Comparison of ENCODE assay signal across 8 mouse cellular contexts in the genomic region with DNA sequence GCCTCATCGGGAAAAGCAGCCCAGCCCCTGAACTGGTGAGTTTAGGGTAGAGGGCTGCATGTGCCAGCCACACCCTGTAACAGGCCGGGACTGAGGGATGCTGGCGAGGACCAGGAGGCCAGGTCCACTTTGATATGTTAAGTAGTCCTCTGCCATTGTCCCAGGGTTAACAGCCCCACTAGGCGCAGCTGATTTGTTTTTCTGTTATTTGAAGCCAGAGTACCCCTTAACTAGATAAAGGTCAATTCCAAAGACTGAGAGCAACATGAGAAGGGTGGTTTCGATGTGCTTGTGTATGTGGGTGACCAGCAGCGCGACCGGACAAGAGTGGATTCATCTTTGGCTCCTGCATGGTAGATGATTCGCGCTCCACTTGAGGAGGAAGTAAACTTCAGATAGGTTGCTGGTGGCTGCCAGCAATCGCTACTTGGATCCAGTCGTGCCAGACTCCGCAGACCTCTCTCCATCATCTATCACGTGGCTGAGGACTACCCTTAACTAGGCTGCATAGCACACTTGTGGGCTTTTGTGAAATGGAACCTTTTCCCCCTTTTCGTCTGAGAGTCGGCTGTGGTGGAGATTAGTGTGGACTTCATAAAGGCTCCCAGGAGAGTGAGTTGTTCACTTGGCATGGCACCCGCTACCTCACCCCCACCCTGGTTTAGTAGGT. TPM values are rescaled to one million over a fixed set of nuclear protein-coding genes. Genes with fewer than 3 reads are reported as not detected.
DNase-seq lines count a peak whose midpoint lies in the region; ATAC-seq and TF ChIP-seq lines count a peak whose summit lies in the region.

No protein-coding gene starts in this region.

- no peaks in the 10 kb centered on the region for H3K9me3 ChIP-seq in embryonic facial prominence, embryonic 13.5 days
- no peaks in the 10 kb centered on the region for H3K9me3 ChIP-seq in hindbrain, postnatal 0 days (ENCODE audit: low read length)
- no peaks in the 10 kb centered on the region for H3K9me3 ChIP-seq in neural tube, embryonic 12.5 days

- no peaks in the 10 kb centered on the region for H3K27me3 ChIP-seq in embryonic facial prominence, embryonic 13.5 days
- no peaks in the 10 kb centered on the region for H3K27me3 ChIP-seq in hindbrain, postnatal 0 days (ENCODE audit: insufficient read depth, low read length)
- H3K27me3 ChIP-seq in neural tube, embryonic 12.5 days (replicated peaks) = no peaks in the 10 kb centered on the region

- no peak for TF ChIP-seq CTCF in hindbrain, postnatal 0 days (IDR thresholded peaks at IDR 0.05; ENCODE audit: low read depth)

- peak overlapping the region; percentile 79 for H3K4me3 ChIP-seq in embryonic facial prominence, embryonic 13.5 days
- H3K4me3 ChIP-seq in hindbrain, postnatal 0 days (ENCODE audit: low read length) = peak overlapping the region; percentile 76
- peak overlapping the region; percentile 75; the same call in 1 of the 2 replicates for H3K4me3 ChIP-seq in neural tube, embryonic 12.5 days

- H3K36me3 ChIP-seq in embryonic facial prominence, embryonic 13.5 days = peaks cover 6% of the 10 kb centered on the region; the same call in 1 of the 2 replicates
- no peaks in the 10 kb centered on the region for H3K36me3 ChIP-seq in hindbrain, postnatal 0 days (ENCODE audit: insufficient read depth, low read length)
- H3K36me3 ChIP-seq in neural tube, embryonic 12.5 days = peaks cover 3% of the 10 kb centered on the region; the same call in 1 of the 2 replicates

- ATAC-seq in embryonic facial prominence, embryonic 13.5 days (ENCODE audit: insufficient number of reproducible peaks, insufficient read depth, low FRiP score, low TSS enrichment, low read depth) = no peak
- no peak; the same call in 1 of the 2 replicates for ATAC-seq in hindbrain, postnatal 0 days
- no peak for ATAC-seq in neural tube, embryonic 12.5 days (ENCODE audit: low FRiP score, low read depth)

- peak overlapping the region; percentile 58 for H3K9ac ChIP-seq in embryonic facial prominence, embryonic 13.5 days
- H3K9ac ChIP-seq in hindbrain, postnatal 0 days (replicated peaks; ENCODE audit: low read length) = peak overlapping the region; percentile 76
- H3K9ac ChIP-seq in neural tube, embryonic 12.5 days = peak overlapping the region; percentile 74; the same call in 1 of the 2 replicates

- 0 out of 2 replicates have a peak overlapping the region, but pooled peaks have one; percentile 51 for H3K27ac ChIP-seq in embryonic facial prominence, embryonic 13.5 days
- H3K27ac ChIP-seq in hindbrain, postnatal 0 days = peak overlapping the region; percentile 36; the same call in 1 of the 2 replicates
- H3K27ac ChIP-seq in neural tube, embryonic 12.5 days = no peak overlapping the region

- 64% methylated on average over 17 of the region's 17 CpGs for WGBS in embryonic facial prominence, embryonic 13.5 days
- 65% methylated on average over 17 of the region's 17 CpGs for WGBS in hindbrain, postnatal 0 days
- WGBS in neural tube, embryonic 12.5 days = 64% methylated on average over 17 of the region's 17 CpGs

- peaks cover 40% of the 10 kb centered on the region for H3K4me1 ChIP-seq in embryonic facial prominence, embryonic 13.5 days
- peaks cover 18% of the 10 kb centered on the region for H3K4me1 ChIP-seq in hindbrain, postnatal 0 days (ENCODE audit: insufficient read depth, low read length)
- H3K4me1 ChIP-seq in neural tube, embryonic 12.5 days = peaks cover 22% of the 10 kb centered on the region

- peak; percentile 16 for DNase-seq in layer of hippocampus, adult 11-12 months (ENCODE audit: low spot score)
- DNase-seq in layer of hippocampus, adult 18-20 months (ENCODE audit: low spot score in 2 of 2) = no peak
- DNase-seq in hindbrain, postnatal 0 days (ENCODE audit: low spot score) = no peak
- no peak for DNase-seq in frontal cortex, postnatal 25 days (ENCODE audit: low spot score in 2 of 2)
- DNase-seq in layer of hippocampus, adult 9-11 months = no peak
- DNase-seq in urinary bladder, postnatal 14 days (ENCODE audit: low spot score) = no peak

- peak overlapping the region; percentile 65 for H3K4me2 ChIP-seq in embryonic facial prominence, embryonic 13.5 days
- H3K4me2 ChIP-seq in hindbrain, postnatal 0 days (ENCODE audit: low read depth, low read length) = peak overlapping the region; percentile 66
- H3K4me2 ChIP-seq in neural tube, embryonic 12.5 days (replicated peaks) = peak overlapping the region; percentile 75

RNA-seq across cellular contexts. Expression of a gene that starts 56.0 kb away (rescaled TPM):
- 1 to 10 TPM; 3.2 to 3.9 TPM for total RNA-seq in layer of hippocampus, adult 18-20 months (2021)
- polyA plus RNA-seq in embryonic facial prominence, embryonic 13.5 days (2015; fragmentation: Nextera tagmentation; extraction: Ambion mirVana) = 0.19 and 0.58 TPM in 2 replicates
- total RNA-seq in hindbrain, postnatal 0 days (2014; rRNA removed) = 13.7 and 22.2 TPM in 2 replicates
- polyA plus RNA-seq in hindbrain, postnatal 0 days (2015; fragmentation: Nextera tagmentation; extraction: Ambion mirVana) = 14.2 and 14.6 TPM in 2 replicates
- polyA plus RNA-seq in neural tube, embryonic 12.5 days (2016; fragmentation: Nextera tagmentation; extraction: Ambion mirVana) = 0.34 and 0.38 TPM in 2 replicates
